Mouse (Mus musculus) limb, embryonic 14.5 days (tissue): ENCODE measurements around the gene Pip4k2a. TPM values are rescaled to one million over a fixed set of nuclear protein-coding genes. Genes with fewer than 3 reads are reported as not detected.
A peak's percentile ranks its signal among the peaks of the same experiment; 100 is the strongest.

Experiments
- ATAC-seq: fragments of 200-750 bp; cut with Nextera tagmentation; 2 replicates; pipeline ENCODE4 v1.8.0; 2017; ENCODE audit warnings: low read depth, moderate number of reproducible peaks, moderate TSS enrichment; ENCODE audit not compliant: low FRiP score
- DNase-seq: peaks from one replicate; pipeline ENCODE4 v3.0.0-alpha.2; 2015; ENCODE audit warnings: low spot score
- H3K27ac ChIP-seq: fragments of 300-500 bp; sonication (generic); replicated peaks from 2 replicates; pipeline ENCODE4 v1.5.1; 2014; ENCODE audit warnings: low read depth, mild to moderate bottlenecking, low read length, moderate library complexity, mixed read lengths
- H3K27me3 ChIP-seq: fragments of 300-500 bp; sonication (generic); 2 replicates; pipeline ENCODE4 v1.6.1; 2014; ENCODE audit warnings: low read length, mixed read lengths; ENCODE audit not compliant: control insufficient read depth, insufficient read depth
- H3K36me3 ChIP-seq: fragments of 300-500 bp; sonication (generic); 2 replicates; pipeline ENCODE4 v1.6.1; 2014; ENCODE audit warnings: mild to moderate bottlenecking, low read length, moderate library complexity, mixed read lengths; ENCODE audit not compliant: control insufficient read depth, insufficient read depth
- H3K4me1 ChIP-seq: fragments of 300-500 bp; sonication (generic); 2 replicates; pipeline ENCODE4 v1.6.1; 2014; ENCODE audit warnings: antibody characterized with exemption, low read length, mixed read lengths; ENCODE audit not compliant: control insufficient read depth, insufficient read depth
- H3K4me2 ChIP-seq: fragments of 300-500 bp; sonication (generic); replicated peaks from 2 replicates; pipeline ENCODE4 v1.6.1; 2014; ENCODE audit warnings: low read depth, mild to moderate bottlenecking, low read length, moderate library complexity; ENCODE audit not compliant: severe bottlenecking
- H3K4me3 ChIP-seq: fragments of 300-500 bp; sonication (generic); replicated peaks from 2 replicates; pipeline ENCODE4 v1.5.1; 2014; ENCODE audit warnings: low read length
- H3K9ac ChIP-seq: fragments of 300-500 bp; sonication (generic); 2 replicates; pipeline ENCODE4 v1.6.1; 2014; ENCODE audit warnings: mild to moderate bottlenecking, low read depth, low read length, moderate library complexity; ENCODE audit not compliant: severe bottlenecking
- H3K9me3 ChIP-seq: fragments of 300-500 bp; sonication (generic); 2 replicates; pipeline ENCODE4 v1.6.1; 2016; ENCODE audit warnings: low read length; ENCODE audit not compliant: control insufficient read depth
- POLR2A ChIP-seq: fragments of 200-500 bp; IDR thresholded peaks from 2 replicates; pipeline ENCODE4 v1.8.0; 2012; ENCODE audit warnings: inconsistent platforms, mild to moderate bottlenecking, moderate library complexity, borderline replicate concordance; ENCODE audit not compliant: insufficient read depth, insufficient read length; ENCODE audit errors: extremely low read depth
- WGBS: fragments of 180-500 bp; shearing (Covaris S2); extraction: QIAGEN DNeasy Blood & Tissue Kit; methylation state at CpG from one replicate; pipeline ENCODE4 v1.1.7; 2014; 5-methylcytosine and 5-hydroxymethylcytosine counted together
- polyA plus RNA-seq, 2 experiments: library from polyadenylated mRNA; depleted of rRNA in 1 of 2; stranded (reverse) in 1 of 2; unstranded in 1 of 2; fragments of >200 nt; fragmentation: Nextera tagmentation in 1 of 2; extraction: Ambion mirVana in 1 of 2; gene quantifications; 2 replicates each; pipeline versions ENCODE4 v1.2.1 to v1.2.3; 2012 to 2014

Pip4k2a gene
- polyA plus RNA-seq, 2 experiments = 12.1 to 13.2 TPM

DNA sequence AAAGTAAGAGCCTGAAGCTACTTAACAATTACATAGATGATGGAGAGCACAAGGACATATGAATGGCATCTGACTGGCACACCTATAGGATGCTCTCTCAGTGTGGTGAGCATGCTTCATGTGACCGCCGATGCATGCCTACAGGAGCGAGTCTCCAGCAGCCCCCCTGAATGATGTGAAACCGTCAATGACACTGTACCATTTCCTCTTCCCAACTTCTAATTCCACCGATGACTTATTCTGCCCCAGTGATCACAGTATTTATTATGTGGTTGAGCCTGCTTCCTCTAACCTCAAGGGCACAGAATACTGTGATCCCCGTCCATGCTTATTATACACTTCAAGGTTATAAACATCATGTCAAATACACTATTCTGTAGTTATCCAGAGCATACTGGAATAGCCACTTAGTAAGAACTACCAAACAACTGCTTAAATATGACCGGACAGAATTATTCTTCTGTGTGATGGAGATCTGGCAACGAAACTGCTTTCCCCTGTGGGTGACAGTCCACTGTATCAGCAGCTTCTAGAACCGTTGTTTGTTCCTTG lies 74.8 kb downstream of the Pip4k2a start:
- Histone ChIP-seq H3K4me2 (no peak overlapping the region), H3K4me3 (no peak overlapping the region), H3K27me3 (no peaks in the 10 kb centered on the region), H3K4me1 (peaks cover 10% of the 10 kb centered on the region; the same call in 1 of the 2 replicates), H3K9me3 (no peaks in the 10 kb centered on the region), H3K36me3 (no peaks in the 10 kb centered on the region), H3K9ac (no peak overlapping the region), H3K27ac (no peak overlapping the region)
- no peak for ATAC-seq
- TF ChIP-seq POLR2A = no peak
- no peak for DNase-seq
- whole genome bisulfite sequencing = 77% methylated on average over 9 of the region's 9 CpGs

DNA sequence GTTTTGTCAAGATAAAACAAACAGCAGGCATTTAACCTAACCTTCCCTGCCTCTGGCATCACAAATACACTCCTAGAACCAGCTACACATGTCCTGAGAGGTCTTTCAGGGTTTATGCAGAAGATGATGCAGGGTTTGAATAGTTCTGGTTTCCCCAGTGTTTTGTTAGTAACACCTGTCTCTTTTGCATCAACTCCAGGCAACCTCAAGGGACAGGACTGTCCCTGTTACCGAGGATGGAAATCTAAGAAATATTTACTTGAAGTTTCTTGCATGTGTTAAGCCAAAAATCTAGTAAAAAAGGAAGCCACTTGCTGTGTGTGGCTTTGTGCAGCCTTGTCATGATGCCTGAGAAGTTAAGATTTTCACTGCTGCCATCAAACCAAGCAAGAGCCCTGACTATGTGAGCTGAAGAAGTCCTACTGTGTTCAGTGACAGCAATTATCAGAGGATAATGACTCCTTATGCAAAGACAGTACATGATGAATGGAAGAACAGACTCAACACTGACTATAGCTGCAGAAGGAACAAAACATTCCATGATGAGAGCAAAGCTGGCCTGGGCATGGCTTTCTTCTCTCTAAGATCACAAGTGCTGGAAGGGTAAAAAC lies 76.3 kb downstream of the Pip4k2a start:
- Histone ChIP-seq H3K36me3 (no peaks in the 10 kb centered on the region), H3K27me3 (no peaks in the 10 kb centered on the region), H3K4me3 (no peak overlapping the region), H3K9ac (no peak overlapping the region), H3K9me3 (no peaks in the 10 kb centered on the region), H3K4me2 (no peak overlapping the region), H3K4me1 (peaks cover 10% of the 10 kb centered on the region; the same call in 1 of the 2 replicates), H3K27ac (no peak overlapping the region)
- no peak for TF ChIP-seq POLR2A
- DNase-seq = no peak
- ATAC-seq = no peak
- 48% methylated on average over 1 of the region's 1 CpGs for WGBS

DNA sequence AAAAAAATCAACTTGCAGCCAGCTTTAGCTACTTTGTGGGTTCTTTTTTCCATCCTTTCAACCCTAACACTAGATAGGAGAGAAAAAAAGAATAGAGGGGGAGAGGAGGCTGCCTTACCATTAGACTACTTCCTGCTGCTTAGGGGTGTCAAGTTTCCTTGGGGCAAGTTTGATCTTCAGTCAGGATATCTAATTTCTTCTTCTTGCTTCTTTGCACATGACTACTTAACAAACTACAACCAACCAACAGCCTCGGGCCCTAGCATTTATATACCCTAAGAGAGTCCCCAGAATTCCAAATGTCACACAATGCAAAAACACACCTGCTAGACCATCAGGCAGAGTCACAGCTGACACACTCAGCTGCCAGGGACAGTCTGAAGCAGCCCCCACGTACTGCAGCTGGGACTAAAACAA lies 77.5 kb downstream of the Pip4k2a start:
- Histone ChIP-seq H3K27ac (no peak overlapping the region), H3K9me3 (no peaks in the 10 kb centered on the region), H3K4me2 (no peak overlapping the region), H3K27me3 (no peaks in the 10 kb centered on the region), H3K4me3 (no peak overlapping the region), H3K36me3 (no peaks in the 10 kb centered on the region), H3K9ac (no peak overlapping the region), H3K4me1 (peaks cover 14% of the 10 kb centered on the region; the same call in 1 of the 2 replicates)
- TF ChIP-seq POLR2A = no peak
- DNase-seq (no peak), ATAC-seq (peak; percentile 75; the same call in 1 of the 2 replicates)
- 18% methylated on average over 2 of the region's 2 CpGs for WGBS

DNA sequence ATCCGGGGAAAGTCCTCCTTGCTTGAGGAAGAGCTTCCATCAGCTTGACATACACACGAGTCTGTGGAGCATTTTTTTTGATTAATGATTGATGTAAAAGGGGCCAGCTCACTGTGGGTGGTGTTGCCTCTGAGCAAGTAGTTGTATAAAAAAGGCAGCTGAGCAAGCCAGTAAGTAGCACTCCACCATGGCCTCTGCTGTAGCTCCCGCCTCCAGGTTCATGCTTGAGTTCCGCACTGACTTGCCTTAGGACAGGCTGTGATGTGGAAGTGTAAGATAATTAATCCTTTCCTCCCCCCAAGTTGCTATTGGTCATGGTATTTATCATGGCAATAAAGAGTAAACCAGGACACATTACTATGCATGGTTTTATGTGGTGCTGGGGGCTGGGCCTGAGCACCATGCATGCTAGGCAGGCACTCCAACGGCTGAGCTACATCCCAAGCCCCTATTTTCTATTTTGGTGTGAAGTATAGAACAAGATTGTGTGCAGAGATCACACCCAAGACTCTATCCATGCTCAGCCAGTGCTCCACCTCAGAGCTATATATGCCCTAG lies 78.0 kb downstream of the Pip4k2a start:
- no peak overlapping the region for H3K27ac ChIP-seq
- peaks cover 14% of the 10 kb centered on the region; the same call in 1 of the 2 replicates for H3K4me1 ChIP-seq
- H3K36me3 ChIP-seq = no peaks in the 10 kb centered on the region
- H3K4me2 ChIP-seq = no peak overlapping the region
- no peaks in the 10 kb centered on the region for H3K9me3 ChIP-seq
- H3K4me3 ChIP-seq = no peak overlapping the region
- TF ChIP-seq POLR2A = no peak
- ATAC-seq (0 out of 2 replicates have a peak, but pooled peaks have one; percentile 17), DNase-seq (no peak)
- WGBS = 44% methylated on average over 5 of the region's 5 CpGs
- no peak overlapping the region for H3K9ac ChIP-seq
- H3K27me3 ChIP-seq = no peaks in the 10 kb centered on the region

DNA sequence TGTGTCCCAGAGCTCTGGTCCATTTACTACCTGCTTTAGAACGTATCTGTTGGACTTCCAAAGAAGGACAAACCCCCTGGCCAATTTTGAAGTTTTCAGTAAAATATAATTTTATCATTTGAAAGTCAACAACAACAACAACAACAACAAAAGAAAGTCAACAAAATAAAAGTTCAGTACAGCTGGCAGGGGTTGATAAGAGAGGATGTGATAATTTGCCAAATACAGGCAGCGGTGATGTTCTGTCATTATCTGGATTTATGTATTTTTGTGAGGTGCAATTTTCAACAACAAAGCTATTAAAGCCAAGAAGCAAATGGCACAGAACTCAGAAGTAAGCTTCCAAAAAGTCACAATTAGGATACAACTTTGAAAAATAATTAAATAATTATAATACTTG lies 80.1 kb downstream of the Pip4k2a start:
- DNase-seq (no peak), ATAC-seq (no peak)
- H3K27ac ChIP-seq = no peak overlapping the region
- 83% methylated on average over 2 of the region's 2 CpGs for WGBS
- H3K4me2 ChIP-seq = no peak overlapping the region
- H3K9me3 ChIP-seq = no peaks in the 10 kb centered on the region
- no peaks in the 10 kb centered on the region for H3K27me3 ChIP-seq
- H3K4me3 ChIP-seq = no peak overlapping the region
- no peak for TF ChIP-seq POLR2A
- no peaks in the 10 kb centered on the region for H3K36me3 ChIP-seq
- H3K4me1 ChIP-seq = peaks cover 17% of the 10 kb centered on the region; the same call in 1 of the 2 replicates
- no peak overlapping the region for H3K9ac ChIP-seq
